Mouse (Mus musculus): ENCODE measurements at regions not wholly inside any gene's neighbourhood (a gene's known extent, or its start where the extent isn't known, plus 50 kb on each side); places are given as distances from the start of the nearest gene placed in this dataset.

- TF ChIP-seq POLR2A (IDR thresholded peaks at IDR 0.05; ENCODE audit: insufficient read depth, low read depth, low read length) = no peak
- TF ChIP-seq CTCF (IDR thresholded peaks at IDR 0.05; ENCODE audit: insufficient read depth, low read depth, low read length) = no peak
Measured at GRCm38 (mm10) chr13:107078085-107078484, 56.2 kb upstream of the Kif2a start.
